Mouse (Mus musculus) cortical plate, adult 2 months (tissue): ENCODE measurements around the gene Dpy30. TPM values are rescaled to one million over a fixed set of nuclear protein-coding genes. Genes with fewer than 3 reads are reported as not detected.

Source experiments
- H3K27ac ChIP-seq: fragments of 200-500 bp; 2 replicates; pipeline ENCODE4 v1.5.1; 2012; ENCODE audit warnings: low read length, control low read depth, inconsistent platforms; ENCODE audit not compliant: insufficient read depth
- H3K4me1 ChIP-seq: fragments of 200-500 bp; 2 replicates; pipeline ENCODE4 v1.6.1; 2011; ENCODE audit warnings: low read length; ENCODE audit not compliant: control insufficient read depth, insufficient read depth
- H3K4me3 ChIP-seq: fragments of 200-500 bp; 2 replicates; pipeline ENCODE4 v1.5.1; 2011; ENCODE audit warnings: mild to moderate bottlenecking, low read length, control low read depth; ENCODE audit not compliant: insufficient read depth
- CTCF ChIP-seq: fragments of 200-500 bp; IDR thresholded peaks from 2 replicates; pipeline ENCODE4 v1.5.1; 2011; ENCODE audit warnings: mild to moderate bottlenecking, control low read depth, low read length; ENCODE audit not compliant: insufficient read depth; ENCODE audit errors: extremely low read depth
- POLR2A ChIP-seq: fragments of 200-500 bp; IDR thresholded peaks from 2 replicates; pipeline ENCODE4 v1.6.1; 2011; ENCODE audit warnings: mild to moderate bottlenecking, low read length, control low read depth; ENCODE audit not compliant: insufficient read depth; ENCODE audit errors: extremely low read depth
- polyA plus RNA-seq: library from polyadenylated mRNA; depleted of rRNA; stranded (reverse); fragments of >200 nt; gene quantifications from 2 replicates; pipeline ENCODE4 v1.2.3, GENCODE M21; 2012

The Dpy30 gene
- polyA plus RNA-seq, 1 experiment = 69.4 TPM

- Histone ChIP-seq H3K4me1 (no peaks in the 10 kb centered on the region; the same call in 1 of the 2 replicates), H3K4me3 (peak overlapping the region; percentile 82), H3K27ac (peak overlapping the region; percentile 96)
- no peak for TF ChIP-seq POLR2A
- no peak for TF ChIP-seq CTCF
Observed at GRCm38 (mm10) chr17:74294426-74295025, 29.2 kb downstream of the Dpy30 start.

- H3K4me3 ChIP-seq = peak overlapping the region; percentile 82
- H3K4me1 ChIP-seq = no peaks in the 10 kb centered on the region; the same call in 1 of the 2 replicates
- no peak for TF ChIP-seq POLR2A
- no peak for TF ChIP-seq CTCF
- peak overlapping the region; percentile 87; the same call in 1 of the 2 replicates for H3K27ac ChIP-seq
Observed at GRCm38 (mm10) chr17:74293687-74294425, 29.9 kb downstream of the Dpy30 start.

- H3K27ac ChIP-seq = no peak overlapping the region
- no peak overlapping the region for H3K4me3 ChIP-seq
- no peak for TF ChIP-seq POLR2A
- TF ChIP-seq CTCF = no peak
- no peaks in the 10 kb centered on the region; the same call in 1 of the 2 replicates for H3K4me1 ChIP-seq
Observed at GRCm38 (mm10) chr17:74291640-74292361, 31.9 kb downstream of the Dpy30 start.

- Histone ChIP-seq H3K4me1 (no peaks in the 10 kb centered on the region; the same call in 1 of the 2 replicates), H3K4me3 (no peak overlapping the region), H3K27ac (no peak overlapping the region)
- no peak for TF ChIP-seq CTCF
Observed at GRCm38 (mm10) chr17:74290869-74291268, 32.9 kb downstream of the Dpy30 start.

GRCm38 (mm10) chr17:74290198-74290597 lies 33.5 kb downstream of the Dpy30 start:
- Histone ChIP-seq H3K4me1 (no peaks in the 10 kb centered on the region; the same call in 1 of the 2 replicates), H3K27ac (no peak overlapping the region), H3K4me3 (no peak overlapping the region)
- no peak for TF ChIP-seq POLR2A

- TF ChIP-seq POLR2A (no peak), CTCF (no peak)
- Histone ChIP-seq H3K4me3 (no peak overlapping the region), H3K27ac (no peak overlapping the region), H3K4me1 (no peaks in the 10 kb centered on the region; the same call in 1 of the 2 replicates)
Observed at GRCm38 (mm10) chr17:74288626-74289025, 35.1 kb downstream of the Dpy30 start.

GRCm38 (mm10) chr17:74286140-74286730 lies 37.5 kb downstream of the Dpy30 start:
- H3K27ac ChIP-seq = no peak overlapping the region
- no peak overlapping the region for H3K4me3 ChIP-seq
- TF ChIP-seq POLR2A (no peak), CTCF (no peak)
- H3K4me1 ChIP-seq = no peaks in the 10 kb centered on the region; the same call in 1 of the 2 replicates

- H3K4me1 ChIP-seq = no peaks in the 10 kb centered on the region; the same call in 1 of the 2 replicates
- no peak overlapping the region for H3K4me3 ChIP-seq
- H3K27ac ChIP-seq = no peak overlapping the region
- no peak for TF ChIP-seq POLR2A
- TF ChIP-seq CTCF = no peak
Observed at GRCm38 (mm10) chr17:74285730-74286129, 38.0 kb downstream of the Dpy30 start.

GRCm38 (mm10) chr17:74284397-74285115 lies 39.2 kb downstream of the Dpy30 start:
- Histone ChIP-seq H3K27ac (no peak overlapping the region), H3K4me3 (no peak overlapping the region), H3K4me1 (no peaks in the 10 kb centered on the region; the same call in none of the 2 replicates)
- no peak for TF ChIP-seq CTCF
- no peak for TF ChIP-seq POLR2A
